Mouse (Mus musculus): ENCODE measurements around the gene Ankmy1.

- TF ChIP-seq CTCF (conservative IDR thresholded peaks at IDR 0.05 in 1 of 2, IDR thresholded peaks at IDR 0.05 in 1 of 2; ENCODE audit: low read depth in 2 of 2, low read length in 2 of 2) (no peak), ZNF384 (IDR thresholded peaks at IDR 0.05; ENCODE audit: low read depth, low read length) (no peak), POLR2A (IDR thresholded peaks at IDR 0.05; ENCODE audit: low read depth, low read length) (no peak), JUND (conservative IDR thresholded peaks at IDR 0.05; ENCODE audit: low read depth, low read length) (no peak), ELF1 (IDR thresholded peaks at IDR 0.05; ENCODE audit: low read depth, low read length) (no peak), PAX5 (IDR thresholded peaks at IDR 0.05; ENCODE audit: low read length) (no peak), EP300 (IDR thresholded peaks at IDR 0.05; ENCODE audit: low read length) (no peak)
Observed at GRCm38 (mm10) chr1:92919775-92920174, 17.1 kb upstream of the Ankmy1 start.
